Mouse (Mus musculus) left cerebral cortex, adult 11 months (tissue): ENCODE measurements around the gene Btbd7.
A peak's percentile ranks its signal among the peaks of the same experiment; 100 is the strongest.

Experiments
- DNase-seq: peaks from one replicate; pipeline ENCODE4 v3.0.0; 2022; ENCODE audit warnings: low spot score

Btbd7 gene

GRCm38 (mm10) chr12:102779452-102779851, 98.8 kb downstream of the Btbd7 start:
- DNase-seq, result no peak

GRCm38 (mm10) chr12:102778151-102778550, 100.1 kb downstream of the Btbd7 start:
- no peak for DNase-seq

GRCm38 (mm10) chr12:102776035-102776434, 102.2 kb downstream of the Btbd7 start:
- no peak for DNase-seq

GRCm38 (mm10) chr12:102772676-102773075, 105.6 kb downstream of the Btbd7 start:
- no peak for DNase-seq

- DNase-seq, result no peak
These were observed 106.7 kb downstream of the Btbd7 start for GRCm38 (mm10) chr12:102771601-102772000.

- no peak for DNase-seq
These were observed 109.3 kb downstream of the Btbd7 start for GRCm38 (mm10) chr12:102769000-102769399.

- no peak for DNase-seq
These were observed 114.6 kb downstream of the Btbd7 start for GRCm38 (mm10) chr12:102763696-102764095.

GRCm38 (mm10) chr12:102761668-102762067, 116.6 kb downstream of the Btbd7 start:
- DNase-seq, result no peak

GRCm38 (mm10) chr12:102758936-102759335, 119.3 kb downstream of the Btbd7 start:
- DNase-seq, result no peak

- no peak for DNase-seq
These were observed 119.9 kb downstream of the Btbd7 start, which contains the start of gene Gm20604 for GRCm38 (mm10) chr12:102758403-102758756. TSS of gene Gm20604 (minus strand) at chr12:102758672.

- DNase-seq, result peak; percentile 95
These were observed 120.4 kb downstream of the Btbd7 start, which contains the start of the genes Gm28051, Gon7 and Ubr7 for GRCm38 (mm10) chr12:102757689-102758402. TSS of gene Gm28051 (minus strand) at chr12:102757765. TSS of gene Gon7 (minus strand) at chr12:102757803. TSS of gene Ubr7 (plus strand) at chr12:102757967.

GRCm38 (mm10) chr12:102757055-102757688, 121.1 kb downstream of the Btbd7 start:
- no peak for DNase-seq

GRCm38 (mm10) chr12:102756304-102756703, 122.0 kb downstream of the Btbd7 start:
- DNase-seq, result no peak

- DNase-seq, result no peak
These were observed 130.0 kb downstream of the Btbd7 start for GRCm38 (mm10) chr12:102748256-102748655.

- DNase-seq, result no peak
These were observed 133.4 kb downstream of the Btbd7 start for GRCm38 (mm10) chr12:102744839-102745238.

GRCm38 (mm10) chr12:102743589-102744574, 134.4 kb downstream of the Btbd7 start, which contains the start of the genes Moap1 and Tmem251:
TSS of gene Moap1 (minus strand) at chr12:102743661.
TSS of gene Tmem251 (plus strand) at chr12:102743762.
- DNase-seq, result peak; percentile 77

GRCm38 (mm10) chr12:102743036-102743588, 135.2 kb downstream of the Btbd7 start:
- no peak for DNase-seq

- no peak for DNase-seq
These were observed 136.2 kb downstream of the Btbd7 start for GRCm38 (mm10) chr12:102742056-102742455.

- DNase-seq, result no peak
These were observed 138.0 kb downstream of the Btbd7 start for GRCm38 (mm10) chr12:102740285-102740684.

GRCm38 (mm10) chr12:102739096-102739495, 139.2 kb downstream of the Btbd7 start:
- DNase-seq, result no peak

GRCm38 (mm10) chr12:102733381-102733780, 144.9 kb downstream of the Btbd7 start:
- DNase-seq, result no peak
